Mouse (Mus musculus): Measurements from ENCODE around the gene Mpc1. TPM values are rescaled to one million over a fixed set of nuclear protein-coding genes. Genes with fewer than 3 reads are reported as not detected.
"Not testable (repeated sequence)": the region's sequence is repeated elsewhere in the genome, so short reads cannot be mapped to it uniquely, and the experiment has no call there.

Gene Mpc1
- polyA plus RNA-seq, 1 experiment from 2014 or later: 241 TPM

- no peak overlapping the region for H3K9ac ChIP-seq
- no peaks in the 10 kb centered on the region for H3K36me3 ChIP-seq
- H3K4me3 ChIP-seq: no peak overlapping the region
- no peak for ATAC-seq (ENCODE audit: low FRiP score)
- no peaks in the 10 kb centered on the region for H3K4me1 ChIP-seq (replicated peaks)
- no peak overlapping the region for H3K4me2 ChIP-seq
- H3K9me3 ChIP-seq: no peaks in the 10 kb centered on the region
- H3K27me3 ChIP-seq: no peaks in the 10 kb centered on the region
- H3K27ac ChIP-seq: no peak overlapping the region
Observed at GRCm38 (mm10) chr17:8254268-8254667, 28.4 kb upstream of the Mpc1 start.

GRCm38 (mm10) chr17:8254914-8255313 lies 27.8 kb upstream of the Mpc1 start:
- H3K27ac ChIP-seq: no peak overlapping the region
- H3K9me3 ChIP-seq: no peaks in the 10 kb centered on the region
- no peak overlapping the region for H3K4me3 ChIP-seq
- no peaks in the 10 kb centered on the region for H3K4me1 ChIP-seq (replicated peaks)
- H3K27me3 ChIP-seq: no peaks in the 10 kb centered on the region
- no peaks in the 10 kb centered on the region for H3K36me3 ChIP-seq
- WGBS: 75% methylated on average over 3 of the region's 3 CpGs
- H3K9ac ChIP-seq: no peak overlapping the region
- H3K4me2 ChIP-seq: no peak overlapping the region
- ATAC-seq (ENCODE audit: low FRiP score): no peak

- H3K4me1 ChIP-seq (replicated peaks): no peaks in the 10 kb centered on the region
- WGBS: 86% methylated on average over 6 of the region's 6 CpGs
- H3K36me3 ChIP-seq: no peaks in the 10 kb centered on the region
- no peak overlapping the region for H3K4me3 ChIP-seq
- H3K4me2 ChIP-seq: no peak overlapping the region
- H3K27ac ChIP-seq: no peak overlapping the region
- no peak for ATAC-seq (ENCODE audit: low FRiP score)
- H3K9me3 ChIP-seq: no peaks in the 10 kb centered on the region
- no peak overlapping the region for H3K9ac ChIP-seq
- H3K27me3 ChIP-seq: 0 out of 2 replicates have a peak, but pooled peaks cover under 1% of the 10 kb centered on the region
Observed at GRCm38 (mm10) chr17:8255583-8255982, 27.1 kb upstream of the Mpc1 start.

- H3K27ac ChIP-seq: no peak overlapping the region
- H3K4me2 ChIP-seq: no peak overlapping the region
- H3K36me3 ChIP-seq: no peaks in the 10 kb centered on the region
- no peak overlapping the region for H3K4me3 ChIP-seq
- H3K4me1 ChIP-seq (replicated peaks): no peaks in the 10 kb centered on the region
- no peak overlapping the region for H3K9ac ChIP-seq
- no peak for ATAC-seq (ENCODE audit: low FRiP score)
- WGBS: 75% methylated on average over 8 of the region's 8 CpGs
- no peaks in the 10 kb centered on the region for H3K9me3 ChIP-seq
- 0 out of 2 replicates have a peak, but pooled peaks cover 5% of the 10 kb centered on the region for H3K27me3 ChIP-seq
Observed at GRCm38 (mm10) chr17:8256982-8257381, 25.7 kb upstream of the Mpc1 start.

- WGBS: 17% methylated on average over 7 of the region's 7 CpGs
- not testable (repeated sequence) for H3K4me3 ChIP-seq; H3K9ac ChIP-seq; H3K36me3 ChIP-seq; H3K4me2 ChIP-seq; H3K4me1 ChIP-seq (replicated peaks); ATAC-seq (ENCODE audit: low FRiP score); H3K27ac ChIP-seq; H3K9me3 ChIP-seq
- 0 out of 2 replicates have a peak, but pooled peaks cover 10% of the 10 kb centered on the region for H3K27me3 ChIP-seq
Observed at GRCm38 (mm10) chr17:8264638-8265037, 18.1 kb upstream of the Mpc1 start.

GRCm38 (mm10) chr17:8272054-8272749 lies 10.5 kb upstream of the Mpc1 start:
- no peaks in the 10 kb centered on the region for H3K9me3 ChIP-seq
- no peaks in the 10 kb centered on the region for H3K4me1 ChIP-seq (replicated peaks)
- no peak overlapping the region for H3K27ac ChIP-seq
- H3K27me3 ChIP-seq: peaks cover 22% of the 10 kb centered on the region; the same call in 1 of the 2 replicates
- no peak overlapping the region for H3K9ac ChIP-seq
- 61% methylated on average over 6 of the region's 6 CpGs for WGBS
- no peak for ATAC-seq (ENCODE audit: low FRiP score)
- H3K36me3 ChIP-seq: no peaks in the 10 kb centered on the region
- H3K4me3 ChIP-seq: no peak overlapping the region
- H3K4me2 ChIP-seq: no peak overlapping the region

GRCm38 (mm10) chr17:8272951-8273350 lies 9.8 kb upstream of the Mpc1 start:
- H3K9ac ChIP-seq: no peak overlapping the region
- peaks cover 22% of the 10 kb centered on the region; the same call in 1 of the 2 replicates for H3K27me3 ChIP-seq
- H3K9me3 ChIP-seq: no peaks in the 10 kb centered on the region
- H3K4me1 ChIP-seq (replicated peaks): no peaks in the 10 kb centered on the region
- H3K36me3 ChIP-seq: no peaks in the 10 kb centered on the region
- H3K4me2 ChIP-seq: no peak overlapping the region
- no peak for ATAC-seq (ENCODE audit: low FRiP score)
- no peak overlapping the region for H3K27ac ChIP-seq
- no peak overlapping the region for H3K4me3 ChIP-seq
- WGBS: 79% methylated on average over 6 of the region's 6 CpGs

GRCm38 (mm10) chr17:8276071-8276470 lies 6.6 kb upstream of the Mpc1 start:
- Histone ChIP-seq H3K4me1 (replicated peaks) (no peaks in the 10 kb centered on the region), H3K36me3 (no peaks in the 10 kb centered on the region), H3K4me3 (no peak overlapping the region), H3K9me3 (no peaks in the 10 kb centered on the region), H3K27me3 (peaks cover 22% of the 10 kb centered on the region; the same call in 1 of the 2 replicates), H3K9ac (no peak overlapping the region), H3K27ac (no peak overlapping the region), H3K4me2 (no peak overlapping the region)
- ATAC-seq (ENCODE audit: low FRiP score): no peak
- WGBS: 79% methylated on average over 4 of the region's 4 CpGs

GRCm38 (mm10) chr17:8276680-8277079 lies 6.0 kb upstream of the Mpc1 start:
- Histone ChIP-seq H3K27me3 (peaks cover 22% of the 10 kb centered on the region; the same call in 1 of the 2 replicates), H3K9me3 (no peaks in the 10 kb centered on the region), H3K4me3 (no peak overlapping the region), H3K9ac (no peak overlapping the region), H3K4me2 (no peak overlapping the region), H3K4me1 (replicated peaks) (no peaks in the 10 kb centered on the region), H3K27ac (no peak overlapping the region), H3K36me3 (no peaks in the 10 kb centered on the region)
- 81% methylated on average over 7 of the region's 7 CpGs for WGBS
- ATAC-seq (ENCODE audit: low FRiP score): no peak

GRCm38 (mm10) chr17:8277266-8277665 lies 5.4 kb upstream of the Mpc1 start:
- Histone ChIP-seq H3K9me3 (no peaks in the 10 kb centered on the region), H3K4me1 (replicated peaks) (no peaks in the 10 kb centered on the region), H3K4me2 (no peak overlapping the region), H3K4me3 (no peak overlapping the region), H3K36me3 (no peaks in the 10 kb centered on the region), H3K27ac (no peak overlapping the region), H3K27me3 (peaks cover 22% of the 10 kb centered on the region; the same call in 1 of the 2 replicates), H3K9ac (no peak overlapping the region)
- 75% methylated on average over 3 of the region's 3 CpGs for WGBS
- no peak for ATAC-seq (ENCODE audit: low FRiP score)

- ATAC-seq (ENCODE audit: low FRiP score): no peak
Observed at GRCm38 (mm10) chr17:8278356-8278755, 4.3 kb upstream of the Mpc1 start.

GRCm38 (mm10) chr17:8283526-8284253 lies 986 bp downstream of the Mpc1 start:
- Histone ChIP-seq H3K4me1 (replicated peaks) (peaks cover 32% of the 10 kb centered on the region), H3K27ac (peak overlapping the region; percentile 94), H3K4me2 (peak overlapping the region; percentile 98), H3K4me3 (peak overlapping the region; percentile 79), H3K9me3 (no peaks in the 10 kb centered on the region), H3K9ac (peak overlapping the region; percentile 89), H3K36me3 (no peaks in the 10 kb centered on the region), H3K27me3 (no peaks in the 10 kb centered on the region)
- WGBS: under 1% methylated on average over 77 of the region's 77 CpGs
- peak; percentile 98 for ATAC-seq (ENCODE audit: low FRiP score)

More at GRCm38 (mm10) chr17:8278356-8278755, 4.3 kb upstream of the Mpc1 start:
- no peaks in the 10 kb centered on the region for H3K9me3 ChIP-seq
- WGBS: 56% methylated on average over 3 of the region's 3 CpGs
- H3K9ac ChIP-seq: no peak overlapping the region
- peaks cover 7% of the 10 kb centered on the region for H3K4me1 ChIP-seq (replicated peaks)
- no peak overlapping the region for H3K4me2 ChIP-seq
- H3K27me3 ChIP-seq: peaks cover 14% of the 10 kb centered on the region; the same call in 1 of the 2 replicates
- no peaks in the 10 kb centered on the region for H3K36me3 ChIP-seq
- H3K27ac ChIP-seq: no peak overlapping the region
- no peak overlapping the region for H3K4me3 ChIP-seq
